ENCODE assay signal across 13 mouse cellular contexts in genomic region chr9:70301598-70301997, GRCm38 (mm10).
"Had no signal": no experiment of that assay in that cellular context is flagged by ENCODE, and none has a peak within 500 bp of the region (broad histone marks: within the 10 kb centered on the region; RNA-seq: fewer than 3 reads in every experiment).

No protein-coding gene starts in this region.

- H3K9me3 ChIP-seq: kidney, embryonic 15.5 days; limb, embryonic 12.5 days; midbrain, embryonic 10.5 days; neural tube, embryonic 12.5 days had no signal

- H3K4me1 ChIP-seq: kidney, embryonic 15.5 days; limb, embryonic 12.5 days had no signal

- H3K36me3 ChIP-seq: neural tube, embryonic 12.5 days had no signal

- H3K27ac ChIP-seq: kidney, embryonic 15.5 days; left cerebral cortex, adult 2 months; limb, embryonic 12.5 days; liver, embryonic 14.5 days; midbrain, embryonic 10.5 days; neural tube, embryonic 12.5 days had no signal

- H3K4me2 ChIP-seq: kidney, embryonic 15.5 days; limb, embryonic 12.5 days; neural tube, embryonic 12.5 days had no signal

- H3K27me3 ChIP-seq: kidney, embryonic 15.5 days; limb, embryonic 12.5 days; neural tube, embryonic 12.5 days had no signal

- DNase-seq: kidney, adult 11 months; kidney, postnatal 14 days; lung, adult 18-20 months; lung, postnatal 4 days; midbrain, embryonic 14.5 days; spleen, adult 18-20 months; thymus, postnatal 4 days had no signal

- H3K4me3 ChIP-seq: kidney, embryonic 15.5 days; left cerebral cortex, adult 2 months; limb, embryonic 12.5 days; midbrain, embryonic 10.5 days; neural tube, embryonic 12.5 days had no signal

- H3K9ac ChIP-seq: kidney, embryonic 15.5 days; limb, embryonic 12.5 days; liver, embryonic 14.5 days; neural tube, embryonic 12.5 days had no signal
